Mouse (Mus musculus): Measurements from ENCODE around the gene Lin37. TPM values are rescaled to one million over a fixed set of nuclear protein-coding genes. Genes with fewer than 3 reads are reported as not detected.

The Lin37 gene
- polyA plus RNA-seq, 2 experiments: 35.8 to 38.5 TPM

GRCm38 (mm10) chr7:30533941-30534632 lies 25.6 kb downstream of the Lin37 start:
- Histone ChIP-seq H3K4me2 (replicated peaks; ENCODE audit: low read depth, low read length, severe bottlenecking) (peak overlapping the region; percentile 88), H3K36me3 (ENCODE audit: control insufficient read depth, insufficient read depth, low read length) (peaks cover 32% of the 10 kb centered on the region), H3K27ac (replicated peaks; ENCODE audit: low read depth, low read length) (no peak overlapping the region; the same call in 1 of the 2 replicates), H3K9me3 (ENCODE audit: control insufficient read depth, low read length) (no peaks in the 10 kb centered on the region), H3K4me1 (ENCODE audit: control insufficient read depth, insufficient read depth, low read length) (peaks cover 12% of the 10 kb centered on the region), H3K27me3 (ENCODE audit: control insufficient read depth, insufficient read depth, low read length) (no peaks in the 10 kb centered on the region), H3K4me3 (replicated peaks; ENCODE audit: low read length) (peak overlapping the region; percentile 79), H3K9ac (ENCODE audit: low read depth, low read length, severe bottlenecking) (peak overlapping the region; percentile 68)
- no peak for TF ChIP-seq POLR2A (IDR thresholded peaks at IDR 0.05; ENCODE audit: borderline replicate concordance, extremely low read depth, insufficient read depth, insufficient read length)
- DNase-seq (ENCODE audit: low spot score): no peak
- no peak; the same call in 1 of the 2 replicates for ATAC-seq (ENCODE audit: low FRiP score, low read depth)
- 9% methylated on average over 20 of the region's 26 CpGs for WGBS

GRCm38 (mm10) chr7:30532931-30533330 lies 26.7 kb downstream of the Lin37 start:
- DNase-seq (ENCODE audit: low spot score) (no peak), ATAC-seq (ENCODE audit: low FRiP score, low read depth) (no peak)
- Histone ChIP-seq H3K36me3 (ENCODE audit: control insufficient read depth, insufficient read depth, low read length) (peaks cover 44% of the 10 kb centered on the region), H3K9me3 (ENCODE audit: control insufficient read depth, low read length) (no peaks in the 10 kb centered on the region), H3K4me1 (ENCODE audit: control insufficient read depth, insufficient read depth, low read length) (peaks cover 12% of the 10 kb centered on the region), H3K27me3 (ENCODE audit: control insufficient read depth, insufficient read depth, low read length) (no peaks in the 10 kb centered on the region), H3K27ac (replicated peaks; ENCODE audit: low read depth, low read length) (no peak overlapping the region), H3K4me3 (replicated peaks; ENCODE audit: low read length) (no peak overlapping the region), H3K9ac (ENCODE audit: low read depth, low read length, severe bottlenecking) (0 out of 2 replicates have a peak overlapping the region, but pooled peaks have one; percentile 21), H3K4me2 (replicated peaks; ENCODE audit: low read depth, low read length, severe bottlenecking) (no peak overlapping the region)
- WGBS: 50% methylated on average over 8 of the region's 8 CpGs
- no peak for TF ChIP-seq POLR2A (IDR thresholded peaks at IDR 0.05; ENCODE audit: borderline replicate concordance, extremely low read depth, insufficient read depth, insufficient read length)

GRCm38 (mm10) chr7:30531291-30531815 lies 28.3 kb downstream of the Lin37 start:
- ATAC-seq (ENCODE audit: low FRiP score, low read depth) (no peak), DNase-seq (ENCODE audit: low spot score) (no peak)
- TF ChIP-seq POLR2A (IDR thresholded peaks at IDR 0.05; ENCODE audit: borderline replicate concordance, extremely low read depth, insufficient read depth, insufficient read length): no peak
- H3K9me3 ChIP-seq (ENCODE audit: control insufficient read depth, low read length): no peaks in the 10 kb centered on the region
- WGBS: 85% methylated on average over 9 of the region's 9 CpGs
- no peak overlapping the region for H3K4me3 ChIP-seq (replicated peaks; ENCODE audit: low read length)
- no peak overlapping the region for H3K27ac ChIP-seq (replicated peaks; ENCODE audit: low read depth, low read length)
- peaks cover 18% of the 10 kb centered on the region for H3K4me1 ChIP-seq (ENCODE audit: control insufficient read depth, insufficient read depth, low read length)
- peaks cover 58% of the 10 kb centered on the region for H3K36me3 ChIP-seq (ENCODE audit: control insufficient read depth, insufficient read depth, low read length)
- no peaks in the 10 kb centered on the region for H3K27me3 ChIP-seq (ENCODE audit: control insufficient read depth, insufficient read depth, low read length)
- H3K4me2 ChIP-seq (replicated peaks; ENCODE audit: low read depth, low read length, severe bottlenecking): no peak overlapping the region
- no peak overlapping the region for H3K9ac ChIP-seq (ENCODE audit: low read depth, low read length, severe bottlenecking)

GRCm38 (mm10) chr7:30526981-30527380 lies 32.7 kb downstream of the Lin37 start:
- no peak for TF ChIP-seq POLR2A (IDR thresholded peaks at IDR 0.05; ENCODE audit: borderline replicate concordance, extremely low read depth, insufficient read depth, insufficient read length)
- 90% methylated on average over 14 of the region's 14 CpGs for WGBS
- Histone ChIP-seq H3K4me1 (ENCODE audit: control insufficient read depth, insufficient read depth, low read length) (peaks cover 8% of the 10 kb centered on the region; the same call in 1 of the 2 replicates), H3K4me2 (replicated peaks; ENCODE audit: low read depth, low read length, severe bottlenecking) (no peak overlapping the region), H3K9ac (ENCODE audit: low read depth, low read length, severe bottlenecking) (0 out of 2 replicates have a peak overlapping the region, but pooled peaks have one; percentile 18), H3K9me3 (ENCODE audit: control insufficient read depth, low read length) (no peaks in the 10 kb centered on the region), H3K36me3 (ENCODE audit: control insufficient read depth, insufficient read depth, low read length) (peaks cover 80% of the 10 kb centered on the region), H3K27me3 (ENCODE audit: control insufficient read depth, insufficient read depth, low read length) (no peaks in the 10 kb centered on the region), H3K27ac (replicated peaks; ENCODE audit: low read depth, low read length) (no peak overlapping the region), H3K4me3 (replicated peaks; ENCODE audit: low read length) (no peak overlapping the region)
- ATAC-seq (ENCODE audit: low FRiP score, low read depth) (no peak), DNase-seq (ENCODE audit: low spot score) (no peak)

- Histone ChIP-seq H3K27me3 (ENCODE audit: control insufficient read depth, insufficient read depth, low read length) (no peaks in the 10 kb centered on the region), H3K36me3 (ENCODE audit: control insufficient read depth, insufficient read depth, low read length) (peaks cover 74% of the 10 kb centered on the region), H3K9ac (ENCODE audit: low read depth, low read length, severe bottlenecking) (peak overlapping the region; percentile 18; the same call in 1 of the 2 replicates), H3K4me1 (ENCODE audit: control insufficient read depth, insufficient read depth, low read length) (peaks cover 8% of the 10 kb centered on the region; the same call in 1 of the 2 replicates), H3K4me3 (replicated peaks; ENCODE audit: low read length) (no peak overlapping the region), H3K27ac (replicated peaks; ENCODE audit: low read depth, low read length) (0 out of 2 replicates have a peak overlapping the region, but pooled peaks have one; percentile 20), H3K9me3 (ENCODE audit: control insufficient read depth, low read length) (no peaks in the 10 kb centered on the region), H3K4me2 (replicated peaks; ENCODE audit: low read depth, low read length, severe bottlenecking) (peak overlapping the region; percentile 17; the same call in 1 of the 2 replicates)
- DNase-seq (ENCODE audit: low spot score) (no peak), ATAC-seq (ENCODE audit: low FRiP score, low read depth) (no peak)
- no peak for TF ChIP-seq POLR2A (IDR thresholded peaks at IDR 0.05; ENCODE audit: borderline replicate concordance, extremely low read depth, insufficient read depth, insufficient read length)
- WGBS: 26% methylated on average over 17 of the region's 17 CpGs
These were observed 33.2 kb downstream of the Lin37 start for GRCm38 (mm10) chr7:30526399-30526798.
